Mouse (Mus musculus) kidney, embryonic 15.5 days (tissue): Measurements from ENCODE around the gene Noxa1. TPM values are rescaled to one million over a fixed set of nuclear protein-coding genes. Genes with fewer than 3 reads are reported as not detected.
A peak's percentile ranks its signal among the peaks of the same experiment; 100 is the strongest.

Experiments used
- ATAC-seq: fragments of 200-750 bp; cut with Nextera tagmentation; replicated peaks from 2 replicates; pipeline ENCODE4 v1.8.0; 2017; ENCODE audit warnings: moderate TSS enrichment; ENCODE audit not compliant: low FRiP score
- H3K27ac ChIP-seq: fragments of 300-500 bp; sonication (generic); 2 replicates; pipeline ENCODE4 v1.5.1; 2015; ENCODE audit warnings: mild to moderate bottlenecking, inconsistent platforms
- H3K27me3 ChIP-seq: fragments of 300-500 bp; sonication (generic); 2 replicates; pipeline ENCODE4 v1.6.1; 2015; ENCODE audit warnings: inconsistent platforms
- H3K36me3 ChIP-seq: fragments of 300-500 bp; sonication (generic); 2 replicates; pipeline ENCODE4 v1.6.1; 2015; ENCODE audit warnings: inconsistent platforms
- H3K4me1 ChIP-seq: fragments of 300-500 bp; sonication (generic); 2 replicates; pipeline ENCODE4 v1.6.1; 2015; ENCODE audit warnings: inconsistent platforms
- H3K4me2 ChIP-seq: fragments of 300-500 bp; sonication (generic); 2 replicates; pipeline ENCODE4 v1.6.1; 2015; ENCODE audit warnings: moderate library complexity, mild to moderate bottlenecking, inconsistent platforms
- H3K4me3 ChIP-seq: fragments of 300-500 bp; sonication (generic); replicated peaks from 2 replicates; pipeline ENCODE4 v1.5.1; 2015; ENCODE audit warnings: mild to moderate bottlenecking, inconsistent platforms
- H3K9ac ChIP-seq: fragments of 300-500 bp; sonication (generic); 2 replicates; pipeline ENCODE4 v1.6.1; 2015; ENCODE audit warnings: mild to moderate bottlenecking, inconsistent platforms
- H3K9me3 ChIP-seq: fragments of 300-500 bp; sonication (generic); replicated peaks from 2 replicates; pipeline ENCODE4 v1.6.1; 2016; ENCODE audit warnings: inconsistent platforms
- WGBS: fragments of 180-500 bp; shearing (Covaris S2); methylation state at CpG from one replicate; pipeline ENCODE4 v1.1.7; 2015; ENCODE audit warnings: mixed read lengths; 5-methylcytosine and 5-hydroxymethylcytosine counted together
- polyA plus RNA-seq: library from polyadenylated mRNA; unstranded; fragments of >200 nt; fragmentation: Nextera tagmentation; extraction: Ambion mirVana; gene quantifications from 2 replicates; pipeline ENCODE4 v1.2.1, GENCODE M21; 2015

Noxa1 gene
- polyA plus RNA-seq, 1 experiment from 2014 or later, result 0.77 TPM

GRCm38 (mm10) chr2:25088636-25089035 is 6.3 kb downstream of the Noxa1 start:
- Histone ChIP-seq H3K9ac (no peak overlapping the region), H3K27ac (no peak overlapping the region), H3K27me3 (peaks cover 10% of the 10 kb centered on the region), H3K4me3 (no peak overlapping the region), H3K9me3 (no peaks in the 10 kb centered on the region), H3K36me3 (no peaks in the 10 kb centered on the region), H3K4me1 (no peaks in the 10 kb centered on the region), H3K4me2 (no peak overlapping the region)
- 80% methylated on average over 3 of the region's 3 CpGs for WGBS
- ATAC-seq, result no peak

- H3K9ac ChIP-seq, result no peak overlapping the region
- H3K4me3 ChIP-seq, result no peak overlapping the region
- H3K9me3 ChIP-seq, result no peaks in the 10 kb centered on the region
- peaks cover 6% of the 10 kb centered on the region for H3K27me3 ChIP-seq
- H3K4me2 ChIP-seq, result no peak overlapping the region
- H3K4me1 ChIP-seq, result no peaks in the 10 kb centered on the region
- WGBS, result 88% methylated on average over 2 of the region's 2 CpGs
- no peak overlapping the region for H3K27ac ChIP-seq
- no peak for ATAC-seq
- no peaks in the 10 kb centered on the region for H3K36me3 ChIP-seq
These were observed 7.1 kb downstream of the Noxa1 start for GRCm38 (mm10) chr2:25087842-25088241.

GRCm38 (mm10) chr2:25085571-25085970 is 9.4 kb downstream of the Noxa1 start:
- Histone ChIP-seq H3K27me3 (no peaks in the 10 kb centered on the region), H3K9ac (no peak overlapping the region), H3K27ac (no peak overlapping the region), H3K36me3 (no peaks in the 10 kb centered on the region), H3K4me1 (no peaks in the 10 kb centered on the region), H3K9me3 (no peaks in the 10 kb centered on the region), H3K4me2 (no peak overlapping the region), H3K4me3 (no peak overlapping the region)
- 91% methylated on average over 5 of the region's 5 CpGs for WGBS
- ATAC-seq, result no peak

- H3K4me3 ChIP-seq, result no peak overlapping the region
- H3K9ac ChIP-seq, result no peak overlapping the region
- H3K9me3 ChIP-seq, result no peaks in the 10 kb centered on the region
- H3K27ac ChIP-seq, result no peak overlapping the region
- H3K36me3 ChIP-seq, result no peaks in the 10 kb centered on the region
- no peak overlapping the region for H3K4me2 ChIP-seq
- 84% methylated on average over 4 of the region's 4 CpGs for WGBS
- no peaks in the 10 kb centered on the region for H3K27me3 ChIP-seq
- H3K4me1 ChIP-seq, result no peaks in the 10 kb centered on the region
- ATAC-seq, result no peak
These were observed 11.3 kb downstream of the Noxa1 start for GRCm38 (mm10) chr2:25083697-25084096.

- ATAC-seq, result peak; percentile 85
- Histone ChIP-seq H3K36me3 (no peaks in the 10 kb centered on the region), H3K9me3 (no peaks in the 10 kb centered on the region), H3K27ac (peak within 1 kb of the TSS; percentile 60; the same call in 1 of the 2 replicates), H3K9ac (no peak within 1 kb of the TSS), H3K4me2 (no peak within 1 kb of the TSS), H3K4me3 (no peak within 1 kb of the TSS), H3K27me3 (no peaks in the 10 kb centered on the region), H3K4me1 (peaks cover 9% of the 10 kb centered on the region; the same call in 1 of the 2 replicates)
- 53% methylated on average over 5 of the region's 5 CpGs for WGBS
These were observed 14.9 kb downstream of the Noxa1 start, which contains the start of gene Entpd8 for GRCm38 (mm10) chr2:25080076-25080475. Gene Entpd8, plus strand, starts transcription at chr2:25080304.

GRCm38 (mm10) chr2:25078967-25079366 is 16.0 kb downstream of the Noxa1 start:
- ATAC-seq, result 0 out of 2 replicates have a peak, but pooled peaks have one; percentile 38
- no peak overlapping the region for H3K9ac ChIP-seq
- H3K36me3 ChIP-seq, result no peaks in the 10 kb centered on the region
- H3K9me3 ChIP-seq, result no peaks in the 10 kb centered on the region
- H3K27ac ChIP-seq, result peak overlapping the region; percentile 64; the same call in 1 of the 2 replicates
- peaks cover 12% of the 10 kb centered on the region; the same call in 1 of the 2 replicates for H3K4me1 ChIP-seq
- H3K4me3 ChIP-seq, result no peak overlapping the region
- no peak overlapping the region for H3K4me2 ChIP-seq
- no peaks in the 10 kb centered on the region for H3K27me3 ChIP-seq
- 75% methylated on average over 1 of the region's 1 CpGs for WGBS

GRCm38 (mm10) chr2:25075506-25075905 is 19.4 kb downstream of the Noxa1 start:
- H3K9me3 ChIP-seq, result no peaks in the 10 kb centered on the region
- peak overlapping the region; percentile 60 for H3K27ac ChIP-seq
- peaks cover 12% of the 10 kb centered on the region; the same call in 1 of the 2 replicates for H3K4me1 ChIP-seq
- 36% methylated on average over 4 of the region's 4 CpGs for WGBS
- ATAC-seq, result peak; percentile 63; the same call in 1 of the 2 replicates
- H3K4me3 ChIP-seq, result no peak overlapping the region
- no peaks in the 10 kb centered on the region for H3K36me3 ChIP-seq
- no peaks in the 10 kb centered on the region for H3K27me3 ChIP-seq
- H3K4me2 ChIP-seq, result no peak overlapping the region
- no peak overlapping the region for H3K9ac ChIP-seq

- ATAC-seq, result no peak
- peaks cover 12% of the 10 kb centered on the region; the same call in 1 of the 2 replicates for H3K4me1 ChIP-seq
- WGBS, result 89% methylated on average over 4 of the region's 4 CpGs
These were observed 22.6 kb downstream of the Noxa1 start for GRCm38 (mm10) chr2:25072398-25072797.

GRCm38 (mm10) chr2:25069537-25069936 is 25.4 kb downstream of the Noxa1 start:
- no peak overlapping the region for H3K27ac ChIP-seq

More at GRCm38 (mm10) chr2:25072398-25072797, 22.6 kb downstream of the Noxa1 start:
- no peak overlapping the region for H3K4me3 ChIP-seq
- H3K36me3 ChIP-seq, result no peaks in the 10 kb centered on the region
- no peaks in the 10 kb centered on the region for H3K9me3 ChIP-seq
- H3K9ac ChIP-seq, result no peak overlapping the region
- no peak overlapping the region for H3K4me2 ChIP-seq
- no peak overlapping the region for H3K27ac ChIP-seq
- no peaks in the 10 kb centered on the region for H3K27me3 ChIP-seq

GRCm38 (mm10) chr2:25066552-25066951 is 28.4 kb downstream of the Noxa1 start:
- ATAC-seq, result no peak
- WGBS, result 88% methylated on average over 4 of the region's 4 CpGs
- Histone ChIP-seq H3K4me3 (no peak overlapping the region), H3K4me1 (no peaks in the 10 kb centered on the region), H3K9ac (no peak overlapping the region), H3K27ac (no peak overlapping the region), H3K4me2 (no peak overlapping the region), H3K27me3 (no peaks in the 10 kb centered on the region), H3K9me3 (no peaks in the 10 kb centered on the region), H3K36me3 (peaks cover 17% of the 10 kb centered on the region)

More at GRCm38 (mm10) chr2:25069537-25069936, 25.4 kb downstream of the Noxa1 start:
- no peak for ATAC-seq
- Histone ChIP-seq H3K4me3 (no peak overlapping the region), H3K9me3 (no peaks in the 10 kb centered on the region), H3K9ac (no peak overlapping the region), H3K36me3 (no peaks in the 10 kb centered on the region), H3K27me3 (no peaks in the 10 kb centered on the region), H3K4me2 (no peak overlapping the region), H3K4me1 (0 out of 2 replicates have a peak, but pooled peaks cover 2% of the 10 kb centered on the region)
- WGBS, result 66% methylated on average over 4 of the region's 4 CpGs

- Histone ChIP-seq H3K27me3 (no peaks in the 10 kb centered on the region), H3K4me3 (no peak overlapping the region), H3K9me3 (no peaks in the 10 kb centered on the region), H3K36me3 (peaks cover 27% of the 10 kb centered on the region), H3K4me1 (no peaks in the 10 kb centered on the region), H3K4me2 (no peak overlapping the region), H3K9ac (no peak overlapping the region), H3K27ac (no peak overlapping the region)
- no peak for ATAC-seq
These were observed 29.4 kb downstream of the Noxa1 start for GRCm38 (mm10) chr2:25065537-25065936.

GRCm38 (mm10) chr2:25064285-25064684 is 30.7 kb downstream of the Noxa1 start:
- Histone ChIP-seq H3K27ac (no peak overlapping the region), H3K9me3 (no peaks in the 10 kb centered on the region), H3K4me1 (no peaks in the 10 kb centered on the region), H3K36me3 (peaks cover 39% of the 10 kb centered on the region), H3K9ac (no peak overlapping the region), H3K4me3 (no peak overlapping the region), H3K4me2 (no peak overlapping the region), H3K27me3 (no peaks in the 10 kb centered on the region)
- 96% methylated on average over 1 of the region's 1 CpGs for WGBS
- no peak for ATAC-seq

- Histone ChIP-seq H3K9me3 (no peaks in the 10 kb centered on the region), H3K36me3 (peaks cover 47% of the 10 kb centered on the region), H3K4me3 (no peak overlapping the region), H3K4me1 (no peaks in the 10 kb centered on the region), H3K9ac (no peak overlapping the region), H3K27ac (no peak overlapping the region), H3K4me2 (no peak overlapping the region), H3K27me3 (no peaks in the 10 kb centered on the region)
- no peak for ATAC-seq
- 95% methylated on average over 5 of the region's 5 CpGs for WGBS
These were observed 31.4 kb downstream of the Noxa1 start for GRCm38 (mm10) chr2:25063523-25063922.
